Mouse (Mus musculus) 3134 (cell line): ENCODE measurements around the gene Col4a1.

Experiments used
- DNase-seq: peaks from one replicate; pipeline ENCODE4 v3.0.0-alpha.2; 2011; ENCODE audit warnings: low spot score; ENCODE audit not compliant: insufficient read length; ENCODE audit errors: extremely low read depth

Gene Col4a1

DNA sequence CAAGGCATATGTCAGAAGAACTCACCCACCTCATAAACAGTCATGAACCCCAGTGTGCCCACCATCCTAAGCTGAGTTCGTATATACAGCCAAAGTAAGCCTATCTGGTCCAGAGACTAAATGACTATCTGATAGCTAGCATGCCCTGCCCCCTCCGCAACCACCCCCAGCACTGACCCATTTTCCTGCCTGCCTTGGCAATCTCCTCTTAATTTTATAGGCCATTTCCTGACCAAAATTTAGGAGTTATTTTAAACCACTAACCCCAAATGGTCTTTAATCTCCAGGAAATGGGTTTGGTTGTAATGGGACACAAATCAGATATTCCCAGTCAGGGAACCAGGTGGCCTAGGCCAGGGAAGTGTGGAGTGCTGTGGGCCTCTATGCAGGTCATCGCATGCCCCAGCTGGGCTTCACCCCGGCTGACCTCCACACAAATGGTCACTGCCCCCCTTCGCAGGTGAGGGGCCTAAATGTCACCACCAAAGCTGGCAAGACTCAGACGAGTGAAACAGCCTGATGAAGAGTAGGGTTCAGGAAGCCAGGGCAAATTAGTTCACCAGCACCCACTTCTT is 8.5 kb downstream of the Col4a1 start:
- no peak for DNase-seq

DNA sequence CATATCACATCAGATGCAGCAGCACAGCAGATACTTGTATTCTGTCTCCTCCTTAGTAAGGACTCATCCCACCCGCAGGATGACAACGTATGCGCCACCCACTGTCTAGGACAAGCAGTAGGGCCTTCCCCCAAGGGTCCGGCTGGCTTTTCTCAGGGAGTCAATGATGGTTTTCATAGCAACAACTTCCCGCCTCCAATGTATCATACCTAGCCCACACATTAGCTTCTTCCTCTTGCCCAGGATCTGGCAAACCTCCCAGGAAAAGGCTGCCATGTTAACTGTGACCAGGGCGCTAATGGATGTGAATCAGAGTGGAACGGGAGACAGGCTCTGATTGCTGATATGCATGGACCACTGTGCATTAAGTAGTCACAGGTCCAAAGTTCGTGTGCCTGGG is 12.2 kb downstream of the Col4a1 start:
- DNase-seq, result no peak

DNA sequence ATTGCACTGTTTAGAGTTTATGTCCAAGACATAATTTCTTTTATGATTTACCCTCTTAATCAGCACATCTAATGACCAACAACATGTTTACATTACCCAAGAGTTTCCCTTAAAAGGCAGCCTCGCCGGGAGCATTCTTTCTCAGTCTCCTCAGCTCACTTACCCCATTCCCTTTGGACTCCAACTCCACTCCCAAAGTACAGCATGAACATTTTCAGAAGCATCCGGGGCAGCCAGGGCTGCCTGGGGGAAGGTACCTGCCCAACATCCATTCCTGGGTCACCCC is 13.4 kb downstream of the Col4a1 start:
- DNase-seq, result no peak

DNA sequence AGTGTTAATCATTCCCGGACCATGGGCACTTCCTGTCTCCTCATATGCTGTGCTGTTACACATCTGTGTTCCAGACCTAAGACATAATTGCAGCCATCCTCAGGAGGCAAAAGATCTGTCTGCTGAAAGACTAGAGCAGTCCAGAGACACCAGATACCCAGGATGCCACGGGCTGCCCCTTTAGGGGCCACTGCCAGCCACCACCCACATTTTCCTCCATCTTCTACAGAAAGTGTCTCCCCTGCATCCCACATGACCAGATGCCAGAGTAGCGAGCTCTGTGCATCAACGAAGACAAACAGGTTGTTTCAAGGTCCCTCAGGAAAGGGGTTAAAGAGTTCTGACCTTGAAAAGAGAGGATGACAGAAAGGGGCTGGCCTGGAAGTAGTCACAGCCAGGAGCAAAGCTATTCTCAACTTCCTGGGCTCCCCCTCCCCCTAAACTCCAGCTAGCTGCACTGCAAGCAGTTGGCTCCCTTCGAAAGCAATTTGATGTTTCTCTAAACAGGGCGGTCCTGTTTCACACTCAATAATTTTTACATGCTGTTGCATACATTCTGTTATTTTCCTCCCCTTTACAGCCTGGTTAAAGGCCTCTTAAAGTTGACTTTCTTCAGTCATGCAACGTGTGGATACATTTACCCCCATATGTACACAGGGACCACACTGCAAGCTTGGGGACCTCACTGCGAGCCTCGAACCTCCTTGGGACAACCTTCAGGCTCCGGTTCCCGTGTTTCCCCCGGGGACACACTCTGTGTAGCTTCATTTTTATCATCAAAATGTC is 13.9 kb downstream of the Col4a1 start:
- DNase-seq, result no peak

DNA sequence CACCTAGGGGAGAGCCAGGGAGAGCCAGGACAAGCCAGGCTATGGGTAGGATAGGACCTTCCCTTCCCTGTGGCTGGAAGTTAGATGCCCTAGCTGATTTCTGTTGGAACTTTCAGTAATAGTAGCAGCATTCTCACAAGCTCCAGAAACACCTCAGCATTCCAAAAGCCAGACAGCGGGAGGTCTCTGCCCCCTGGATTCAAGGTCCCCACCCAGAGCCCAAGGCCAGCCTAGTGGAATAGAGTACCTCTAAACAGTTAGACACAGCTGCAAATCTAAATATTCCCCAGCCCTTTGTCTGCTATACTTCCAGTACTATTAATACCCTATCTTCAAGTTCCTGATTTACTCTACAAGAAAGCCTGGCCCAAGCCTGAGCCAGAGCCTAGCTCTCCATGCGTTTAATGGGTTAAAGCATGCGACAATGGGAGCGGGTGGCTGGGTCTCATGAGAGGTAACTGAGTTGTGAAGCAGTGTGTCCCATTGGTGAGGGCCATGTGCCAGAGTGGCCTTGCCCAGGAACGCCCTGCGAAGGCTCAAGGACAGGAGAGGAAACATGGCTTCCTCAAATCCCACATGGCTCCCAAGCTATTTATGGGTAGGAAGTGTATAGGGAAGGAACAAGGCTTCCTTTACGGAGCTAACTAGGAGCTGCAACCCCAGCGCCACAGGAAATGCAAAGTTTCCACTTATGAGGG is 15.3 kb downstream of the Col4a1 start:
- no peak for DNase-seq

DNA sequence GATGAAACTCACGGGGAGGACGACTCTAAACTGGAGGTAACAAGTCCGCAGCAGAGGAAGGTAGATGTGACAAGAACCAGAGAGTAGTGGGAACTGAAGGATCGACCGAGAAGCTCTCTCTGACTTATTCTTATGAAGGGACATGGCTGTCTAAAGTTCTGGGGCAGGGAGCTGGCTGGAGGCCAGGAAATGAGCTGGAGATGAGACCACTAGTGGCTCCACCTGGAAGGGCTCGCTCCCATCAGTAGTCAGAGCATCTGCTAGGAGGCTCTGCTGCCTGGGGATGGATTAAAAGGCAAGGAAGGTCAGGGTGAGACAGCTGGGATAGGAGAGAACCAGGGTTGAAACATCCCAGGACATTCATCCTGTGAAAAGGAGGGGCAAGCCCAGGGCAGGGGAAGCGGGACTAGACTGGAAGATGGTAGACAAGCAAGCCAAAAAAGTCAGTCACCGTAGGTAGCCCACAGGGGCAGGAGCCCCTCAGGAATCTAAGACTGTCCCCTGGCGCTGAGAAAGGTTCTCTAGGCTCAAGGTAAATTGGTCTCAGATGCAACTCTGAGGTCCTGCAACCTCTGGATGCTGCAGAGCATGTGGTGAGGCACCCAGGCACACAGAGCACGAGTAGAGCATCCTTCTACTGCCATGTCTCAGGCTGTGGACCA is 16.2 kb downstream of the Col4a1 start:
- DNase-seq, result no peak

DNA sequence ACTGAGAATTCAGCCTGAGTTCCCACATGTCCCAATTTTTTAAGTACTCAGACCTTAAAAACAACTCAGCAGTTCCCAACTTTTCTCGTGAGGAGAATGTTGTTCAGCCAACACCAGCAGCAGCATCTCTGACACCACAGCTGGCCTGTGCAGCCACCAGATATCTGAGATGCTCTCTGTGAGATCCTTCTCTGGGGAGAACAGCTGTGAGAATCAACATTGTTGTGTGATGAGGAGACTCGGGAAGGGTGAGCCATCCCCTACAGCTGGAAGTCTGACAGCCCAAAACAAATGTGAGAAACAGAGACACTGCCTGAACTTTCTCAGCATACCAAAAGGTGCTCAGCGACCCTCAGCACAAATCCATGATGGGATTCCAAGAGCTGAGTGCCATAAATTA is 20.0 kb downstream of the Col4a1 start:
- DNase-seq, result no peak

DNA sequence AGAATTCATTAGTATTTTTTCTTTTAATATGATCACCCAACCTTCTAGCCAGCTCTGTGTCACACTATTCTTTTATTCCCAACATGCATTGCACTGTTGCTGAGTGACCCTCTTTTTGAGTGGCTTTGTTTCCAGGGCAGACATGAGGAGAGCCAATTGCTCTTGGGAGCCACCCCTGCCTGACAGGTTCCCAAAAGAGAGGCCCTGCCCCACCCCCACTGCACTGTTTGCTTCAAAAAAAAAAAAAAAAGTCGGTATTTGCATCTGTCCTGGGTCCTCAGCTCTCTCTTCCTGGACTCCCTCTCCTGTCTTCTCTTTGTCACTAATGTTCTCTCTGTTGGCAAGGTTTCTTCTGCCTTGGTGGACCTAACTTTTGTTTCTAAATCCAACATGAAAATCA is 22.1 kb downstream of the Col4a1 start:
- DNase-seq, result no peak

DNA sequence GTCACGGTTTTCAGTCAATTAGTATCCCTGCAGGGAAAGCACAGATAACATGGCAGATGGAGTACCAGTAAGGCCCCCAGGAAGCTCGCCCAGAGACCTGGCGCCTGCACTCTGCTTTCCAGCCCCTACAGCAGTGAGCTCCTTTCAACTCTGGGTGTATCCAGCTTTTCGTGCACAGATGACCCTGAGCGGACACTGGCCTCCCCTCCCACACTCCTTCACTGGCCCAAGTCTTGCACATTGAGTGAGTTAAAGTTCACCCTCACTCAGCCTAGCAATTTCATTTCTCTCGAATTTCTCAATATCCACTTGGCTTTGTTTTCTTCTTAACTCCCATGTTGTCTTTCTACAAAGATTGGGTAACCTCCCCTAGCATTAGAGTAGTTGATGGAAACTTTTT is 24.3 kb downstream of the Col4a1 start:
- DNase-seq, result no peak

DNA sequence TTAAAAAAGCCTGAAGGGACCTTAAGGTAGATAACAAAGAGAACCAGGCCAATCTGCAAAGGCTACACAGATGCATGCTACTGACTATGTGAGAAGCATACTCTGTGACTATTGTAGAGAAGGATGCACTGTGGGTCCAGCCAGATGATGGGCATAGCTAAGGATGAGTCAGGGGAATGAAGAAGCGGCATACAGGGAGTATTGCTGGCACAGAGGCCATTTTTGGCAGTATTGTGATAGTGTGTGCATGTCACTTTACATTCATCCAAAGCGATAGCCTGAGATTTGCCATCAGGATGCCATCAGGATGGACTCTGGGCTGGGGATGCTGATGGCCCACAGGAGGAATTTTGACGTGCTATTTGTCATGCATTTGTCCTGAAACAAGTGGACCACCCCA is 25.5 kb downstream of the Col4a1 start:
- DNase-seq, result no peak

DNA sequence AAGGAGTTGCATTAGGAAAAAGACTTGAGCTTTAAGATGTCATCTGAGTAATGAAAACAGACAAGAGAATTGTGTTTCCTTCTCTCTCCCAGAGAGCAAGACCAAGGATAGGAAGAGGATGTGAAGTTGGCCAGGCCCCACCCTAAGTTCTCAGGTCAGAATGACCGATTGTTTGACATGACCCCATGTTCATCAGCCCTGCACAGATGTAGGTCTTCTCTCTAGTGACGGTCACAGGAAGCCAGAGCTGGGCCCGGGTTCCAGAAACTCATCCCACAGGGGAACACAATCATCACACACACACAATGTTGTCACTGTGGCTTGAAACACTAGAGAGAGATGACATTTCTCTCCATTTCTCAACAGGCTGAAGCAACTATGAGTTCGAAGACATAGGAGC is 27.2 kb downstream of the Col4a1 start:
- no peak for DNase-seq

DNA sequence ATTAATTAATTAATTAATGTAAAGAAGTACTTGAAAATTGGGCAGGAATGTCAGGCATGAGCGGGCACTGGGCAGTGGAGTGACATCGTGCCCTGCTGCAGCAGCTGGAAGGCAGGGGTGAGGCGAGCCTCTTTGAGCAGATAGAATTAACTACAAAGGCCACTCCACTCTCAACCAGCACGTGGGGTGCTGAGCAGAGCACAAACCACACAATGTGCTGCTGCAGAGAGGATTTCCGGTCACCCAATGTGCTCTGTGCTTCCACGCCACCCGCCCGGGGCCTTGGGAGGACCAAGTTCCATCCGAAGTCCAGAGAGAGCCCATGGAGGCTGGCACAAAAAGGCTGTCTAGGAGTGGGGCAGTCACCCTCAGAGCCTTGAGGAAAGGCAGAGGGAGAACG is 29.4 kb downstream of the Col4a1 start:
- DNase-seq, result no peak

DNA sequence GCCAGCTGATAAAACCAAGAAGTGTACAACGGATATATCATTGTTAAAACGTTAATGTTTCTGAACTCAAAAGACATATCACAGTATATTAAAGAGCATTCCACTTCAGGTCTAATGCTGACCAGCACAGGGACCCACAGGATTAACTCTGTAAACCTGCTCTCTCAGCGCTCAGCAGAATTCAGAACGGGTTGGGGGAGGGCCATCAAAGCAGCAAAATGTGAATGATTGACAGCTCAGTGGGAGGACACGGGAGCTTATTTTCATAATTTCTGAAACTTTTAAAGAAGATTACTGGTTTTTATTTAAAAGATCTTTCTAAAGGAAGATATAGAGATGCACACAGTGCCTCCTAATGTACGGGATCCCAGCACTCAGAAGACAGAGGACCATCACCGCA is 29.9 kb downstream of the Col4a1 start:
- no peak for DNase-seq

DNA sequence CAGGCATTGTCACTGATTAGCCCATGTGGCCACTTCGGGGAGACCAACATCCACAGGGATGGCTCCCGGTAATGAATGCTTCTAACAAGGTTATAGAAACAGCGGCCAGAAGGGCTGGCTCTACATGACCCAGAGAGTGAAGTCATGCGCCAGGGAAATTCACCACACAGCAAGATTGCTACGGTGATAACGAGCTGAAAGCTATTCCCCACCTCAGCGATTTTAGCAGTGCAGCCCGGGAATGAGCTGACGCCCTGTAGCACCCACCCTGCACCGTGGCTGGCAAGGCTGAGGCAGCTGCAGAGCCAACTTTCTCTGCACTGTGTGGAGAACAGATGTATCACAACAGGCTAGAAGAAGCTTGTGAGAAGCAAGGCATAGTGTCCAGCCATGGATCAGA is 30.5 kb downstream of the Col4a1 start:
- no peak for DNase-seq

DNA sequence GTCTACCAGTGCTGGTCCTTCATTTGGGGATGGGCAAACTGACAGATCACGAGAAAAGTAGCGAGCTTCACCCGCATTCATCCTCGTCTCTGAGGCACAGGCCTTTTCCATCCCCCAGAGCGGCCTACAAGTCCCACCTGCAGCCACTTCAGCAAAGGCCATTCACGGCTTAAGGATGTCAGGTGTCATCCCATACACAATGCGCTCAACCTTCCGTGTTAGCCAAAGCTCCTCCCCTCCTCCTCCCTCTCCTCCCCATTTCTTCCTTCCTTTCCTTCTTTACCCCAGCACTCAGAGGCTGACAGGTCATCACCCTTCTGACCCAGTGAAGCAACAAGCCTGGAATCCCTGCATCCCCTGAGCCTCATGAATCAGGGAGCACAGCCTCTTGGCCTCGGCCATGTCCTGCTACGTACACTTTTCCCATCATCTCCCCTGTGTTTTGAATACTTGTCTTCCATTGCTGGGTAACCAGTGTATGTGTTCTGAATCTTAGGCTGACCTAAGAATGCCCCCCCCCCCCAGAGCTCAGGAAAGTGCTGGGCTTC is 31.8 kb downstream of the Col4a1 start:
- no peak for DNase-seq

DNA sequence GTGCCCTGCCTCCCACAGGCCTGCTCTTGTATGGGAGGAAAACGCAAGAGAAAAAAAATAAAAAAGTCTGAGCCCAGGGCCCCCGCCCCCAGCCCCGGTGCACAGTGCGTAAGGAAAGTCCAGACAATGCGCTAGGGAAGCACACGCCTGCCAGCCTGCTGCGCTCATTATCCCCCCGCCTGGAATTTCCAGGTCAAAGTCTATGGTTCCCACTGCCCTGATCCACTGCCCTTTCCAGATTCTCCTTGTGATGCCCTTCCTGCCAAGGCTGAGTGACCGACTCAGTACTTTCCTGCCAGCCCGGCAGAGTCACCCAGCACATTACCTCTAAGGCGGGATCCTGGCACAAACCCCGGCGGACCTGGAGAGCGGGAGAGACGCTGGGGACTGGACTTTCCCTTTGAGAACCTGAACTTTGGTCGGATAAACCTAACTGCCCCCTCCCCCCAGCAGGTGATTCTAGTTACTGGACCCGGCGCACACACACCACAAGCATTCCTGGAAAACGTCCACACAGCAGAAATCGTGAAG is 33.3 kb downstream of the Col4a1 start:
- DNase-seq, result peak; percentile 66

DNA sequence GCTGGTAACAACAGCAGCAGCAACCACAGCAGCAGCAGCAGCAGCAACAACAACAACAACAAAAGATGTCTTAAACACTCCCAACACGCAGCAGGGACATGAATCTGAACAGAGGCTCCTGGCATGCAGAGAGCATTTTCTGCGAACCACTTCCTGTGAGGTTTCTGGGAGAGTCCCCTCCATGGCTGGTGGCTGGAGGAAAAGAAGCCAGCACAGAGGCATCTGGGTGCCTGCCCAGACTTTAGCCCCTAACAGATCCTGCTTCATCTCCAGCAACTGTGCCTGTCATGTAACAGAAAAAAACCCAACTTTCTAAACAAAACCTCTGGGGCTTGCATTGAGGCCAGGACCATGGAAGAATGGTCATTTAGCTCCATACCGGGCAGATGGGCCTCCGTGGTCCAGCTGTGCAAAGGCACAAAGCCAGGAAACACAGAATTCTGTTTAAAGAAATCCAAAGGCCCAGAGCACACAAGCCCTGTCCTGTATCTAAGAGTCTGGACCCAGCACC is 34.5 kb downstream of the Col4a1 start:
- DNase-seq, result peak; percentile 65

DNA sequence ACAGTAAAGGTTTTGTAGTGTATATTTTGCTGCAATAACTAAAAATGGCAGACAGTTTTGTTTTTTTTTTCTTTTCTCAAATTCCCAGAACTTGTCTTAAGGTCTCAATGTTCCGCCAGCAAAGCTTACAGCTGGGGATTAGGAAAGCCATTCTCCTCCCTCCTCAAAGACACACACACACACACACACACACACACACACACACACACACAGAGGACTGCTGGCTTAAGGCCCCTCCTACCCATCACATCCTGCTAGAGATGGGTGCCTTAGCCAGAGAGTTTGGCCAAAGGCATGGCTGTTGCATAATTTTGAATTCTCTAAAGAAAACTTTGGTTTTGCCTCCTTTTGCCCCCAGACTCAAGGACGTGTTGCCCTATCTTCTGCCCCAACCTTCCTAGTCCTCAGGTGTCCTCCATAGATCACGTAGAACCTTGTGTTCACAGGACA is 35.0 kb downstream of the Col4a1 start:
- DNase-seq, result no peak

DNA sequence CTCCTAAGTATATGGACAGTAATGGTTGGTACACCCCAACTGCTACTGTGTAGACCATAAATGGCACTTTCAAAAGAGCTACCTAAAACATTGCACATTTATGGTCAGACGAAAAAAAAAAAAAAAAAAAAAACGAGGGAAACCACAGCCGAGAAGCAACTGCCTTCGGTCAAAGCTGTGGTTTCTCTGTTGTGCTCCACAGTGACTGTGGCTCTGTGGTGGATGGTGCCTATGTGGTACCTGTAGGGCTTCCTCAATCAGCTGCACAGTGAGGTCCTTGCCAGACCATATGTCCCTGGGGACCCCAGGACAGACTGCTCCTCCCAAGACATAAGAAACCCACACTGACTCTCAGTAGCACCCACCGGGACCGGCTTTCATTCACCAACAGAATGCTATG is 36.3 kb downstream of the Col4a1 start:
- DNase-seq, result peak; percentile 33

DNA sequence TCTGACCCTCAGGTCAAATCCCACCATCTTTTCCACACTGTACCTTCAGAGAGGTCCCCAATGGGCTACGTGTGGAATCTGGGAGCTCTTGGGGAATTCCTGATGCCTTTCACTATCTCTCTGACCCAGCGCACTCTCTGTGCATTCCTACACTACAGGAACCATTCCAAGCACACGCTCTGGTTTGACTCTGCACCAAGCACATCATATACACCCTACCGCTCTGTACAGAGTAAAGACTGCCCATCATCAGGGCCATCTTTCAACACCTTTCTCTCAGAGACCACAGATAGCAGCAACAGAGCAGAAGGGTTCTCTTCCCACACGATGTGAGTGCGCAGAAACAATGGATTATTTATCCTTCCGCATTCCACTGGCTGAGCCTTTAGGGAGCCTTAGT is 38.2 kb downstream of the Col4a1 start:
- DNase-seq, result no peak
